Mouse (Mus musculus) midbrain, embryonic 14.5 days (tissue): ENCODE results near the gene Olfr1395. TPM values are rescaled to one million over a fixed set of nuclear protein-coding genes. Genes with fewer than 3 reads are reported as not detected.
"Not testable (repeated sequence)": the region's sequence is repeated elsewhere in the genome, so short reads cannot be mapped to it uniquely, and the experiment has no call there.

Source experiments
- ATAC-seq: fragments of 200-750 bp; cut with Nextera tagmentation; 2 replicates; pipeline ENCODE4 v1.8.0; 2017; ENCODE audit warnings: moderate number of reproducible peaks, moderate library complexity; ENCODE audit not compliant: low FRiP score, low TSS enrichment
- DNase-seq: peaks from one replicate; pipeline ENCODE4 v3.0.0-alpha.2; 2015
- H3K27ac ChIP-seq: fragments of 300-500 bp; sonication (generic); replicated peaks from 2 replicates; pipeline ENCODE4 v1.5.1; 2014; ENCODE audit warnings: mild to moderate bottlenecking, low read depth, low read length, moderate library complexity
- H3K27me3 ChIP-seq: fragments of 300-500 bp; sonication (generic); 2 replicates; pipeline ENCODE4 v1.6.1; 2014; ENCODE audit warnings: low read length, control low read depth, mixed read lengths; ENCODE audit not compliant: control insufficient read depth, insufficient read depth
- H3K36me3 ChIP-seq: fragments of 300-500 bp; sonication (generic); 2 replicates; pipeline ENCODE4 v1.6.1; 2014; ENCODE audit warnings: low read length, control low read depth; ENCODE audit not compliant: control insufficient read depth, insufficient read depth
- H3K4me1 ChIP-seq: fragments of 300-500 bp; sonication (generic); 2 replicates; pipeline ENCODE4 v1.6.1; 2014; ENCODE audit warnings: mild to moderate bottlenecking, antibody characterized with exemption, low read length, control low read depth; ENCODE audit not compliant: control insufficient read depth, insufficient read depth
- H3K4me2 ChIP-seq: fragments of 300-500 bp; sonication (generic); 2 replicates; pipeline ENCODE4 v1.6.1; 2014; ENCODE audit warnings: mild to moderate bottlenecking, low read length, moderate library complexity
- H3K4me3 ChIP-seq: fragments of 300-500 bp; sonication (generic); replicated peaks from 2 replicates; pipeline ENCODE4 v1.5.1; 2014; ENCODE audit warnings: low read depth, low read length
- H3K9ac ChIP-seq: fragments of 300-500 bp; sonication (generic); replicated peaks from 2 replicates; pipeline ENCODE4 v1.6.1; 2014; ENCODE audit warnings: mild to moderate bottlenecking, low read length, moderate library complexity
- H3K9me3 ChIP-seq: fragments of 300-500 bp; sonication (generic); 2 replicates; pipeline ENCODE4 v1.6.1; 2016; ENCODE audit warnings: low read length, control low read depth, mixed read lengths; ENCODE audit not compliant: control insufficient read depth
- WGBS: fragments of 180-500 bp; shearing (Covaris S2); extraction: QIAGEN DNeasy Blood & Tissue Kit; methylation state at CpG from one replicate; pipeline ENCODE4 v1.1.7; 2014; 5-methylcytosine and 5-hydroxymethylcytosine counted together
- polyA plus RNA-seq: library from polyadenylated mRNA; unstranded; fragments of >200 nt; fragmentation: Nextera tagmentation; extraction: Ambion mirVana; gene quantifications from 2 replicates; pipeline ENCODE4 v1.2.1, GENCODE M21; 2014

Olfr1395 gene
- polyA plus RNA-seq, 1 experiment from 2014 or later = not detected

DNA sequence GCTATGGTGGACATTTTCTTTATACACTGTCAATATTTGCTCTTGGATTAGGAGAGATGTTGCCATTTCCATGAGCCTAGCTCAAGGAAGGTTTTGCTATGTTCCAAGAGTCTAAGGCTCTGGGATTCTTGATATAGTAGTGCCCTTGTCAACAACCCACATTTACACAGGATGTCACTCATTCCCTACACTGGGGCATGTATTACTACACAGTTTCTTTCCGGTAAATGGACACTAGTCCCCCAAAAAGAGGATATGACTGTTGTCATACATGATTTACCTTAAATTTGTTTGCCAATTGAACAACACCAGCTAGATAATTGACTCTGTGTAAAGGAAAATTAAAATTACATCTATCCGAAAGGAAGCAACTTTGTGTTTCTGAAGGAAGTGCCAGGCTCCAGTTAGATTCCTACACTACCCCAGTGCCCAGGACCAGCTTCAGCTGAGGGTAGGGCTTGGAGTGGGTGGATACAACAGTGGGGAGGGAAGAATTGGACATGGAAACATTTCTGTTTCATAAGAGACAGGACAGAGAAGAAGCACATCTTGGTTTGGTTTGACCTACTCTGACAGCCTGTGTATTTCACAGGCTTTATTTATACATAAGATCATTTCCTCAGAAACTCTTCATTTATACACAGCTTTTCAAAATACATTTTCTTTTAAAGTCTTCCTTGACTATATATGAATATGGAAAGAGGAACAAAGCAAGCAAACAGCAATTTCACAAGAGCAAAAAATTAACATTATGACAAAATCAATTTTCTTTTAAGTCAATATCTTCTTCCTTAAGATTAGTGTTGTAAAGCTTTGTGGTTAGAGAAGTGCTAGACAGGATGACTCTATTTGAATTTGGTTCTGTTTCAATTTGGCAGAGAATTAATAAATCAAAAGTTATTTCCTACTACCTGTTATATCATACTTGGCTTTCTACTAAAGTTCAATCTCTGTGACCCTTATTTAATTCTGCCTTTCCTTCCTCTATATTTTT, 15.0 kb downstream of the Olfr1395 start:
- no peak overlapping the region for H3K4me2 ChIP-seq
- no peak overlapping the region for H3K27ac ChIP-seq
- H3K36me3 ChIP-seq = no peaks in the 10 kb centered on the region
- 93% methylated on average over 2 of the region's 2 CpGs for WGBS
- no peaks in the 10 kb centered on the region for H3K9me3 ChIP-seq
- H3K27me3 ChIP-seq = no peaks in the 10 kb centered on the region
- no peak for DNase-seq
- no peak for ATAC-seq
- no peak overlapping the region for H3K4me3 ChIP-seq
- no peaks in the 10 kb centered on the region for H3K4me1 ChIP-seq
- H3K9ac ChIP-seq = no peak overlapping the region

DNA sequence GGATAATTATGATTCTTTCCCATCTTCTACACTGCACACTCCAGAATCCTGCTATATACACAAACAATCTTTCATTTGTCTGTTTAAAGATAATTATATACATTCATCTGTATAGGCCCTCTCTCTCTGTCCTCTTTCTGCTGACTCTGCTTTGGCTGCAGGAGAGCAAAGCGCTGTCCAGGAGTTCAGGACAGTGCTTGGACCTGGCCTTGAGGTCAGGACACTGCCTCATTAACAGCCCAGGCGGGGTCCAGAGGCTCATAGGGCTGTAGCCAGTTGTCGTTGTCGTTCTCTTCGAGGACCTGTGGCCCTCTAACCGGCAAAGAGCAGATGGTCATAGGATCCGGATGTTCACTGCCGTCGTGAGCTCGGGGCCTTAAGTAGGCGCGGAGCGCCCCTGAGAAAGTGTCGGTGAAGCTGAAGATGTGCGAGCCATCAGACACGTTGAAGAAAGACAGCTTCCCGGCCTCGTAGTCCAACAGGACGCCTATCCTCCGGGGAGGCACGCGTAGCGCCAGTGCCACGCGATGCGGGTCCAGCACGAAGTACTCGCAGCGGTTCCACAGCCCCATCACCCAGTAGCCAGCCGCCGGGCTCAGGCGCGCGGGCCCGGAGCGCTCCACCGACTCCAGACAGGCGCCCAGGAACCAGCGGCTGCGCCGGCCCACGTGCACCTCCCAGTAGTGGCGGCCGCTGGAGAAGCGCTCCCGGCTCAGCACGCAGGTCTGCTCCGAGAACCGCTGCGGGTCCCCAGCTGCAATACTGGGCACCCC, 27.0 kb downstream of the Olfr1395 start:
- Histone ChIP-seq H3K4me3 (peak overlapping the region; percentile 39), H3K4me1 (no peaks in the 10 kb centered on the region), H3K27ac (no peak overlapping the region), H3K9me3 (peaks cover 8% of the 10 kb centered on the region; the same call in 1 of the 2 replicates), H3K27me3 (peaks cover 15% of the 10 kb centered on the region; the same call in 1 of the 2 replicates), H3K4me2 (peak overlapping the region; percentile 80), H3K9ac (peak overlapping the region; percentile 58), H3K36me3 (no peaks in the 10 kb centered on the region)
- 3% methylated on average over 50 of the region's 50 CpGs for WGBS
- peak; percentile 57; the same call in 1 of the 2 replicates for ATAC-seq
- peak; percentile 58 for DNase-seq

DNA sequence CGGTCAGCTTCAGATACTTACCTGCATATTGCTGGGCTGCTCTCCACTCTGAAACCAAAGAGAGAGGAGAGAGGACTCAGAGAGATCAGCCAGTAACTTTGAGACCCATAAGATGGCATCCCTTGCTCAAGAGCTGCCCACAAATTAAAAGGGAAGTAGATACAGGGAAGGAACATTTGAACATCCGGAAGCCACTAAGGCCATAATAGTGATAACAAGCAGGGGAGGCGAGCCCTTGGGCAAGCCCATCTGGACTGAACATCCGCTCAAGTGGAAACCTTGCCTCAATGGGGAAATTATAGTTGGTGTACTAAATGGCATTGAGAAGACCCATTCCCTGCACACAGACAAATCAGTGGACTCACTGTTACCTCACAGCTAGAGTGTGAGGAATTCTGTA, 28.5 kb downstream of the Olfr1395 start:
- no peak overlapping the region for H3K4me2 ChIP-seq
- WGBS = 94% methylated on average over 4 of the region's 4 CpGs
- ATAC-seq (no peak), DNase-seq (no peak)
- H3K9ac ChIP-seq = no peak overlapping the region
- H3K27me3 ChIP-seq = peaks cover 15% of the 10 kb centered on the region; the same call in 1 of the 2 replicates
- H3K36me3 ChIP-seq = no peaks in the 10 kb centered on the region
- H3K4me3 ChIP-seq = no peak overlapping the region
- H3K27ac ChIP-seq = no peak overlapping the region
- H3K4me1 ChIP-seq = no peaks in the 10 kb centered on the region
- peaks cover 8% of the 10 kb centered on the region; the same call in 1 of the 2 replicates for H3K9me3 ChIP-seq

GRCm38 (mm10) chr11:49175345-49175744, 33.3 kb downstream of the Olfr1395 start:
- H3K9ac ChIP-seq = no peak overlapping the region
- H3K27me3 ChIP-seq = no peaks in the 10 kb centered on the region
- H3K4me3 ChIP-seq = no peak overlapping the region
- H3K36me3 ChIP-seq = no peaks in the 10 kb centered on the region
- no peaks in the 10 kb centered on the region for H3K9me3 ChIP-seq
- H3K27ac ChIP-seq = no peak overlapping the region
- DNase-seq = no peak
- no peak overlapping the region for H3K4me2 ChIP-seq
- H3K4me1 ChIP-seq = no peaks in the 10 kb centered on the region
- ATAC-seq = no peak
- 91% methylated on average over 8 of the region's 8 CpGs for WGBS

GRCm38 (mm10) chr11:49176047-49176779, 34.1 kb downstream of the Olfr1395 start:
- ATAC-seq, H3K36me3 ChIP-seq, H3K27me3 ChIP-seq, H3K27ac ChIP-seq, H3K4me1 ChIP-seq, H3K4me2 ChIP-seq, H3K9me3 ChIP-seq, H3K9ac ChIP-seq, DNase-seq, H3K4me3 ChIP-seq: not testable (repeated sequence)
- 87% methylated on average over 4 of the region's 4 CpGs for WGBS

GRCm38 (mm10) chr11:49183172-49183571, 41.1 kb downstream of the Olfr1395 start:
- WGBS = 81% methylated on average over 1 of the region's 1 CpGs
- no peak for ATAC-seq
- no peak overlapping the region for H3K4me3 ChIP-seq

GRCm38 (mm10) chr11:49186452-49186851, 44.4 kb downstream of the Olfr1395 start:
- Histone ChIP-seq H3K36me3 (no peaks in the 10 kb centered on the region), H3K9ac (no peak overlapping the region), H3K4me1 (no peaks in the 10 kb centered on the region), H3K4me3 (no peak overlapping the region), H3K27ac (no peak overlapping the region), H3K27me3 (no peaks in the 10 kb centered on the region), H3K4me2 (no peak overlapping the region), H3K9me3 (no peaks in the 10 kb centered on the region)
- no peak for DNase-seq
- ATAC-seq = no peak
- WGBS = 77% methylated on average over 6 of the region's 6 CpGs

More at GRCm38 (mm10) chr11:49183172-49183571, 41.1 kb downstream of the Olfr1395 start:
- no peaks in the 10 kb centered on the region for H3K9me3 ChIP-seq
- DNase-seq = no peak
- H3K36me3 ChIP-seq = no peaks in the 10 kb centered on the region
- H3K27me3 ChIP-seq = no peaks in the 10 kb centered on the region
- H3K27ac ChIP-seq = no peak overlapping the region
- H3K9ac ChIP-seq = no peak overlapping the region
- H3K4me2 ChIP-seq = no peak overlapping the region
- no peaks in the 10 kb centered on the region for H3K4me1 ChIP-seq

GRCm38 (mm10) chr11:49186955-49187488, 44.9 kb downstream of the Olfr1395 start, which contains the start of gene Btnl9:
Gene Btnl9 (minus strand): TSS chr11:49187159.
- 78% methylated on average over 8 of the region's 8 CpGs for WGBS
- DNase-seq = no peak
- no peak within 1 kb of the TSS for H3K4me2 ChIP-seq
- no peak within 1 kb of the TSS for H3K9ac ChIP-seq
- no peak within 1 kb of the TSS for H3K4me3 ChIP-seq
- H3K36me3 ChIP-seq = no peaks in the 10 kb centered on the region
- no peak for ATAC-seq
- no peaks in the 10 kb centered on the region for H3K9me3 ChIP-seq
- H3K27me3 ChIP-seq = no peaks in the 10 kb centered on the region
- no peaks in the 10 kb centered on the region for H3K4me1 ChIP-seq
- H3K27ac ChIP-seq = no peak within 1 kb of the TSS
